Mouse (Mus musculus) gastrocnemius, adult 2 months (tissue): Measurements from ENCODE around the gene Mettl5. TPM values are rescaled to one million over a fixed set of nuclear protein-coding genes. Genes with fewer than 3 reads are reported as not detected.
A peak's percentile ranks its signal among the peaks of the same experiment; 100 is the strongest.

Source experiments
- DNase-seq: peaks from one replicate; pipeline ENCODE4 v3.0.0; 2022
- H3K27ac ChIP-seq: fragments of 200-600 bp; 2 replicates; pipeline ENCODE4 v1.8.1; 2022; ENCODE audit warnings: mild to moderate bottlenecking
- H3K4me3 ChIP-seq: fragments of 200-600 bp; 2 replicates; pipeline ENCODE4 v1.8.1; 2022; ENCODE audit warnings: mild to moderate bottlenecking, moderate library complexity
- CTCF ChIP-seq: fragments of 200-600 bp; IDR thresholded peaks from 2 replicates; pipeline ENCODE4 v1.8.1; 2022; ENCODE audit warnings: antibody characterized with exemption, mild to moderate bottlenecking, moderate library complexity
- intact Hi-C: fragments of 180-260 bp; cut with DNase I; formaldehyde crosslinking; loops from one replicate; pipeline ENCODE4 v1.15.1; 2025
- total RNA-seq, 2 experiments: library from RNA; stranded (reverse); gene quantifications; 2 replicates each; pipeline ENCODE4 v1.2.3; 2021

Mettl5 gene
- total RNA-seq, 2 experiments from 2014 or later = 11.1 to 16.0 TPM

DNA sequence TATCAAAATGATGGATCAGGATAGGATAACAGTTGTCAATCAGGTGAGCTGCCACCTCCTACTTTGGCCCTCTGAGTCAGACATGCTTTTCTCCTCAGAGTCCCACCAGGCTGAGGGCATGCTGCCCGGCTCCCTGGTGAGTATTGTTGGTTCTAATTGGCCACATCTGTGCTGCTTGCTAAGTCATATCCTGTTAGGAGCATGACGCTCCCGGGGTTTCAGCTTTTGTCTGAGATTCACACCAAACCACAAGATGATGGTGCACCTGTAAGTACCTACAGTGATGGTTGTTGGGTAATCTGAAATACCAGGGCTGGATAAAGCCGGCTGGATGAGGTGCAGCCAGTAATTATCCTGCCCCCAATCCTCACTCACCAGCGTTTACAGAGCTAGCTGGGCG is 45.2 kb downstream of the Mettl5 start:
- no peak overlapping the region for H3K4me3 ChIP-seq
- H3K27ac ChIP-seq = no peak overlapping the region
- intact Hi-C loops = no loop called here
- no peak for TF ChIP-seq CTCF
- DNase-seq = no peak

DNA sequence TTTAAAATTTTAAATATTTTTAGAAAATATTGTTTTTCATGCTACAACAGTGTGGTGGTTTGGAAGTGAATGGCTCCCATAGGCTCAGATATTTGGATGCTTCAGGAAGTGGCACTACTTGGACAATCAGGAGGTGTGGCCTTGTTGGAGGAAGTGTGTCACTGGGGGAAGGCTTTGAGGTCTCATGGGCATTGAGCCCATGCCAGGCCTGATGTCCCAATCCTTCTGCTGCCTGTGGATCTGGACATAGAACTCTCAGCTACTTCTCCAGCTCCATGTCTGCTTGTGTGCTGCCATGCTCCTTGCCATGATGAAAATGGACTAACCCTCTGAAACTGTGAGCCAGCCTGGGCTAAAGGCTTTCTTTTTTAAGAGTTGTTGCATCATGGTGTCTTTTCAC is 46.7 kb downstream of the Mettl5 start:
- intact Hi-C loops = no loop called here
- no peak for TF ChIP-seq CTCF
- H3K27ac ChIP-seq = no peak overlapping the region
- DNase-seq = no peak
- no peak overlapping the region for H3K4me3 ChIP-seq

DNA sequence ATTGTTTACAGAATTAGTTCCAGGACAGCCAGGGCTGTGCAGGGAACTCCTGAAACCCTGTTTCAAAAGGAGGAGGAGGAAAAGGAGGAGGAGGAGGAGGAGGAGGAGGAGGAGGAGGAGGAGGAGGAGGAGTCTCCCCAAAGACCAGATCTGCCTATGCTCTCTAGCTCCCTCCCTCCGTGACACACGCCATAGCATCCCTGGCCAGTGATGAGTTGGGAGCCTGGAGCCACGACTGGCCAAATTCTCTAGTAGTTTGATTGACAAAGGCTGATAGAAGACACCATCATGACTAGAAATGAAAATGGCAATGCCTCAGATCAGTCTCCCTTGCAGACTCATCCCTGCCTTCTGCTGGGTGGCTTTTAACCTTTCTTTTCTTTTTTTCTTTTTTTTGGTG is 47.4 kb downstream of the Mettl5 start:
- DNase-seq = no peak
- TF ChIP-seq CTCF = no peak
- Histone ChIP-seq H3K4me3 (no peak overlapping the region), H3K27ac (no peak overlapping the region)
- intact Hi-C loops = no loop called here

DNA sequence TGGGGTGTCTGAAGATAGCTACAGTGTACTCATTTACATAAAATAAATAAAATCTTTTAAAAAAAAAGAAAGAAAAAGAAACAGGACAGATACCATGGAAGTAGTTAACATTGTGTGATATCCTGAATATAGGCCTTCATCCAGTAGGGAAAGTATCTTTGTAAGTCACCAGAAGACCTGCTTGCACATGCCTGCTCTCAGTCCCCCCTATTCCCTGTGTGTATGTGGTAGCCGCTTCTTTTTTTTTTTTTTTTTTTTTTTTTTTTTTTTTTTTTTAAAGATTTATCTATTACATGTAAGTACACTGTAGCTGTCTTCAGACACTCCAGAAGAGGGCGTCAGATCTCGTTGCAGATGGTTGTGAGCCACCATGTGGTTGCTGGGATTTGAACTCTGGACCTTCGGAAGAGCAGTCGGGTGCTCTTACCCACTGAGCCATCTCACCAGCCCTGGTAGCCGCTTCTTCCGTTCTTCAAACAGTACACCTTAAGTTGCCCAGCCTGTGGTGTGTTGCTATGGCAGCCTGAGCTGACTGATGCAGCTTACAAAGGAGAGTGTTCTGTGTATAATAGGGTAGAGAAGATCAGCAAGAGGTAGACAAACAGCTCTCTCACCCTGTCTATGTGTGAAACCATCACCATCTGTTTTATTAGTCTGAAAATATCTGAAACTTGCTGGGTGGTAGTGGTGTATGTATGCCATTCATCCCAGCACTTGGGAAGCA is 48.0 kb downstream of the Mettl5 start:
- Histone ChIP-seq H3K27ac (no peak overlapping the region), H3K4me3 (no peak overlapping the region)
- no peak for TF ChIP-seq CTCF
- DNase-seq = no peak
- intact Hi-C loops = no loop called here

DNA sequence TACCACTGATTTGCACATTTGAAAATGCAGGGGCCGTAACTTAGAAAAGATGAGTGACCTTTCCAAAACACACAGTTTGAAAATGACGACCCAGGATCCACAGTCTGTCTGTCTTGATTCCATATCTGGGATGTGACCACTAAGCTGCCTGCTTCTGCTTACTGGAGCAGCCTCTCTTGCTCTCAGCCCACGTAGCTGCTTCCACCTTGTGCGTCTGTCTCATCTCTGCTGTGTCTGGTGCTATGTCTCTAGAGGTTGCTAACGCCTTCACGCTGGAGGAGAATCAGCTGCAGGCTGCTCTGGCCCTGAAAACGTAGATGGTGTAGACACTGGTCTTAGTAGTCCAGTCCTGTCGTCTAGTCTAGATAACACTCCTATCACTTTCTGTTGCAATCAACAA is 55.3 kb downstream of the Mettl5 start:
- H3K27ac ChIP-seq = no peak overlapping the region
- no peak for TF ChIP-seq CTCF
- no peak for DNase-seq
- H3K4me3 ChIP-seq = no peak overlapping the region
- intact Hi-C loops = no loop called here

DNA sequence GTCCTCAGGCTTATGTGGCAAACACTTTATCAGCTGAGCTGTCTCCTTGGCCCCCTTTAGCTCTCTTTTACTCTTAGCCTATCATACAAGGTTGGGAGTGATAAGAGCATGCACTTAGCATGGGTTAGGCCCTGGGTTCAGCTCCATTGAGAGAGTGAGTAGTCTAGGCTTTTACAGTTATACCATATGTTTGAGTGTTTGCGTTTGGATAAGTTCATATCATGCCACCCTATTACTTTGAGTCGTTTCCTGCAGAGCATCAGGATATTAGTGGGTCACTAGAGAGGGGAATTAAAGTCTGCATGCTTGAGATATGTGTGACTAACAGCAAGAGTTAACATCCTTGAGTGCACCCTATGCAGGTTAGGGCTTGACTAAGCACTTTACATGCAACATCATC is 55.7 kb downstream of the Mettl5 start:
- no peak overlapping the region for H3K4me3 ChIP-seq
- no peak overlapping the region for H3K27ac ChIP-seq
- no peak for DNase-seq
- no peak for TF ChIP-seq CTCF
- intact Hi-C loops = no loop called here

DNA sequence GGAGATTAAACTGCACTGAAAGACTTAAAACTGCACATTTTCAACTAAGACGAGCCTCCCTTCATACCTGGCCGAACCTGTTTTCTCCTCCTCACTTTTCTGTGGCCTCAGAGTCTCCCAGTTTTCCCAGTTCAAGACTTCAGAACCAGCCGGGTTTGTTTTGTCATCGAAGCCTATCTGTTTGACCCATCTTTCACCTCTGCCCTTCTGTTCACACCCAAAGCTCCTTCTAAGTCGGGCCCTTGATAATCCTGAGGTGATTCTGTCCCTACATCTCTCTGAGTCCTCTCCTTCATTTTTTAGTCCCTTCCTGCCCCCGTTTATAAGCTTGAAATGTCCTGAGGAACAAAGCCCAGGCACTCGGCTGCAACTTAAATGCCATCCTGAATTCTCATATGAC is 57.4 kb downstream of the Mettl5 start:
- TF ChIP-seq CTCF = no peak

DNA sequence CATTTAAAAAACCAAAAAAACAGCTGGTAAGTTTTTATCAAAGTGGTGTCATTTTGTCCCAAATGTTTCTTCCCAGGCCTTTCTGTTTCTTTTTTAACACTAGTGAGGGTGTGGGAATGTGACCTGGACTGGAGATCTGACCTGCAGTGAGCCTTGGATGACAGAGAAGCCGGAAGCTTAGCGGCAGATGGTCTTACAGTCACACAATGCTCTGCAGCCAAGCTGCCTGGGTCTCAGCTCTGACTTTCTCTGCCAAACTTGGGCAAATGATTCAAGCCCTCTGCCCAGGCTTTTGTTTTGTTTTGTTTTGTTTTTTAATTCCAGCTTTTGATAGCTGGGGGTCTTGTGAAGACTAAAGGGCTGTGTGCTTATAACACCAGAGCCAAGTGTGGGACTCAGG is 59.0 kb downstream of the Mettl5 start:
- no peak for DNase-seq
- intact Hi-C loops = no loop called here
- H3K4me3 ChIP-seq = no peak overlapping the region
- H3K27ac ChIP-seq = peak overlapping the region; percentile 29; the same call in 1 of the 2 replicates
- TF ChIP-seq CTCF = no peak

More for the DNA sequence above, 57.4 kb downstream of the Mettl5 start:
- no peak overlapping the region; the same call in 1 of the 2 replicates for H3K27ac ChIP-seq
- no peak for DNase-seq
- H3K4me3 ChIP-seq = no peak overlapping the region
- intact Hi-C loops = no loop called here

DNA sequence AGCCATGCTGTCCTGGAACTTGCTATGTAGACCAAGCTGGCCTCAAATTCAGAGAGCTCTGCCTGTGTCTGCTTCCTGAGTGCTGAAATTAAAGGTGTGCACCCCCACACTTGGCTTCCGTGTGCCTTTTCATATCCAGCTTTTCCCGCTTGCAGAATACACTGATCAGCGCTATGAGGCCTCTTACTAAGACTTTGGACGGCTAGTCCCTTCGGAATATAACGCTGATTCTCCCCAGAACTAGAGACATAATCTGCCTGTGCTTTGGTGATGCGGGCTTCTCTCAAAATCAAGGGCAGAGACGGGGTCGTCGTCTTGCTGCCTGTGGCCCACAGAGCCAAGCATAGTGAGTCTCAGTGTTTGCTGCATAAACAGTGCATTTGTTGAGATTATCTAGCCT is 59.5 kb downstream of the Mettl5 start:
- peak overlapping the region; percentile 4; the same call in 1 of the 2 replicates for H3K27ac ChIP-seq
- no peak overlapping the region; the same call in 1 of the 2 replicates for H3K4me3 ChIP-seq
- no peak for TF ChIP-seq CTCF
- no peak for DNase-seq
- intact Hi-C loops = no loop called here

DNA sequence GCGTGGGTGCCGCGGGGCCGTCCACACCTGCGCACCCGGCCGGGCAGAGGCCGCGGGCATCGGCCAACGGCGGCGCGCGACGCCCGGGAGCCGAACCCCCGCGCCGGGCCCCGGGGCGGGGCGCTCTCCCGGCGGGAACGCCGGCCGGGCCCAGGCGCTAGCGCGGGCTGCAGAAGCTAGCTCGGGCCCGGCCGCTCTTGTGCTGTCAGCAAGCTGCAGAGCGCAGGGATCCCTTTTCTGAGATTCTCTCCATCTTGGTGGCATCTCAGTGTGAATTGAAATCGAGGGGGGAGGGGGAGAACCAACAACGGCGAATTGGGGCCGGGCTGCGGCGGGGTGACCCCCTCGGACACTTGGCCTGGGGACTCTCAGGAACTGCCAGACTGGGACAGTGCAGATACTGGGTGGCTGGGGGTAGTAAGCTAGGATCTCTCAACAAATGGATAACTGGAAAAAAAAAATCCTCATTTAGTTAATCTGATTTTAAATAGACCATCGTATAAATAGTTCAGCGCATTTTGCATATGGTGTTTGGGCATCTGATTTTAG is 62.2 kb downstream of the Mettl5 start:
- no peak for TF ChIP-seq CTCF
- intact Hi-C loops = no loop called here
- H3K27ac ChIP-seq = peak overlapping the region; percentile 80
- H3K4me3 ChIP-seq = peak overlapping the region; percentile 89
- peak; percentile 52 for DNase-seq

DNA sequence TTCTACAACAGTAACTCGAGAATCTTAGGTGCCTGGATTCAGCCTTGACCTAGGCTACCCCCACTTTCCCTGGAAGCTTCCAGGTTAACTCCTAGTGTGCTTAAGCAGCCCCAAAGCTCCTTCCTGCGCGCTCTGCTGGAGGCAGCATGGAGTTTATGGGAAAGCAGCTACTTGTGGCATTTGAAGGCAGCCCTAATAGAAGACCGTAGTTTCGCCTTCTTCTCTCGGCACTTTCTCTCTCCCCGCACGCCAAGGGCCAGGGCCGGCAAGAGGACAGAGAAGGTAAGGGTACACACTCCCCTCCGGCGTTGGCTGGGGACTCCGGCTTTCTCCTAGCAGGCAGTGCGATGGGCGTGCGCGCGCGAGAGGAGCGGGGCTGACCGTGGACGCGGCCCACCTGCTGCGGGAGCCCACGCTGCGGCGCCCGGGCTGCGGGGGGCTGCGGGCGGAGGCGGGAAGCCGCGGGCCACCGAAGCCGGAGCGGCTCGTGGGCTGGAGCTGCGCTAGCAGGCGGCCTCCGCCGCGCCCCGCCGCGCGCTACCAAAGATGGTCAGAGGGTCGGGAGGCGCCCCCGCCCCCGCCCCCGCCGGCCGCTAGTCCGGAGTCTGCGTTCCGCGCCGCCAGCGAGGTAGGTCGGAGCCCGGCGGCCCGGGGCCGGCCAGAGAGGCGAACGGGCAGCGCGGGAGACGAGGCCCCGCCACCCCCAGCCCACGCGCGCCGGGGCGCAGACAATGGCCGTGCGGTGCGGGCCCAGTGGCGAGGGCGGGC is 62.9 kb downstream of the Mettl5 start:
- H3K27ac ChIP-seq = peak overlapping the region; percentile 80
- TF ChIP-seq CTCF = no peak
- peak overlapping the region; percentile 89 for H3K4me3 ChIP-seq
- peak; percentile 50 for DNase-seq
- intact Hi-C loops = no loop called here

DNA sequence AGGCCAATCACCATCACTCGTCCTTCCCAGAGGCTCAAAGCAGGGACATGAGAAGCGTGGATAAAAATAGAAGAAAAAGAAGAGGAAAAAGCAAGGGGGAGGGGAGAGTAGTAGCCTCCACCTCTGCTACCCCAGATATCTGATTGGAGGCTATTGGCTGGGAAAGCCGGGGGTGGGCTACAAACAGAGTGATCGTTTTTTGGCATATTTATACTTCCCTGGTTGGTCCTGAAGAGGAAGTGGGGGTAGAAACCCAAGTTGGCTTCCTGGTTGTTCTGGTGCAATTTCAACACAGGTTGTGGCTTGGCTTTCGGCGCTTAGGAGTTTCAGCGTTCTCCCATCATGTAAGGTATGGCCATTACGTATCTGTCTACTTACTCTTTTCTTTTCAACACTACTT is 63.7 kb downstream of the Mettl5 start, which contains the start of gene Klhl23:
TSS of gene Klhl23 (plus strand) at position 234 of the 400 bp plus-strand sequence.
- Histone ChIP-seq H3K4me3 (peak within 1 kb of the TSS; percentile 89), H3K27ac (peak within 1 kb of the TSS; percentile 80)
- no peak for TF ChIP-seq CTCF
- intact Hi-C loops = no loop called here
- peak; percentile 18 for DNase-seq

Other genes with a start within 250 kb of the Mettl5 start
- gene Bbs5, start 238.4 kb downstream of the Mettl5 start, total RNA-seq = 1 to 10 TPM; 3.7 to 4.6 TPM
- 100 to 1,000 TPM; 511 to 652 TPM for gene Klhl41, start 215.5 kb downstream of the Mettl5 start, total RNA-seq
- 10 to 100 TPM; 15.2 to 20.3 TPM for gene Fastkd1, start 172.1 kb downstream of the Mettl5 start, total RNA-seq
- gene Ppig, start 163.1 kb downstream of the Mettl5 start, total RNA-seq = 10 to 100 TPM; 31.8 to 35.3 TPM
- gene Ccdc173, start 96.0 kb downstream of the Mettl5 start, total RNA-seq = under 1 TPM; 0.38 to 0.56 TPM
- gene Phospho2, start 96.0 kb downstream of the Mettl5 start, total RNA-seq = 10 to 100 TPM; 18.9 to 20.6 TPM
- 10 to 100 TPM; 13.4 to 15.6 TPM for gene Klhl23, start 63.7 kb downstream of the Mettl5 start, total RNA-seq
- gene Ssb, start 24.1 kb downstream of the Mettl5 start, total RNA-seq = 10 to 100 TPM; 56.1 to 59.5 TPM
- 100 to 1,000 TPM; 193 to 217 TPM for gene Ubr3, start 11.6 kb upstream of the Mettl5 start, total RNA-seq
- not detected for gene Myo3b, start 153.5 kb upstream of the Mettl5 start, total RNA-seq